Mouse (Mus musculus) thymus, adult 2 months (tissue): Measurements from ENCODE around the gene Terf2. TPM values are rescaled to one million over a fixed set of nuclear protein-coding genes. Genes with fewer than 3 reads are reported as not detected.

Source experiments
- DNase-seq: peaks from one replicate; pipeline ENCODE4 v3.0.0; 2021
- H3K27ac ChIP-seq: fragments of 200-500 bp; 2 replicates; pipeline ENCODE4 v1.5.1; 2012; ENCODE audit warnings: low read length, control low read depth; ENCODE audit not compliant: control insufficient read depth, insufficient read depth
- H3K27me3 ChIP-seq: fragments of 200-500 bp; 2 replicates; pipeline ENCODE4 v1.6.1; 2012; ENCODE audit warnings: mild to moderate bottlenecking, low read length, moderate library complexity, mixed read lengths; ENCODE audit not compliant: control insufficient read depth, insufficient read depth
- H3K36me3 ChIP-seq: fragments of 200-500 bp; 2 replicates; pipeline ENCODE4 v1.6.1; 2012; ENCODE audit warnings: mild to moderate bottlenecking, low read length, moderate library complexity; ENCODE audit not compliant: control insufficient read depth, insufficient read depth
- H3K4me1 ChIP-seq: fragments of 200-500 bp; replicated peaks from 2 replicates; pipeline ENCODE4 v1.6.1; 2012; ENCODE audit warnings: low read length; ENCODE audit not compliant: control insufficient read depth, insufficient read depth
- H3K4me3 ChIP-seq: fragments of 200-500 bp; 2 replicates; pipeline ENCODE4 v1.5.1; 2012; ENCODE audit warnings: mild to moderate bottlenecking, low read length, control low read depth, moderate library complexity; ENCODE audit not compliant: control insufficient read depth, insufficient read depth
- CTCF ChIP-seq: fragments of 200-500 bp; IDR thresholded peaks from 2 replicates; pipeline ENCODE4 v1.5.1; 2012; ENCODE audit warnings: mild to moderate bottlenecking, control low read depth, low read length, moderate library complexity, borderline replicate concordance; ENCODE audit not compliant: control insufficient read depth, poor library complexity, insufficient read depth; ENCODE audit errors: extremely low read depth
- POLR2A ChIP-seq: fragments of 200-500 bp; IDR thresholded peaks from 2 replicates; pipeline ENCODE4 v1.6.1; 2012; ENCODE audit warnings: mild to moderate bottlenecking, low read length, control low read depth, moderate library complexity; ENCODE audit not compliant: control insufficient read depth, poor library complexity, insufficient read depth; ENCODE audit errors: extremely low read depth
- WGBS: fragments of 180-500 bp; shearing (Covaris S2); methylation state at CpG from one replicate; pipeline ENCODE4 v1.1.7; 2018; 5-methylcytosine and 5-hydroxymethylcytosine counted together
- polyA plus RNA-seq: library from polyadenylated mRNA; depleted of rRNA; stranded (reverse); fragments of >200 nt; gene quantifications from 2 replicates; pipeline ENCODE4 v1.2.3, GENCODE M21; 2012

Gene Terf2
- polyA plus RNA-seq, 1 experiment = 30.9 TPM

DNA sequence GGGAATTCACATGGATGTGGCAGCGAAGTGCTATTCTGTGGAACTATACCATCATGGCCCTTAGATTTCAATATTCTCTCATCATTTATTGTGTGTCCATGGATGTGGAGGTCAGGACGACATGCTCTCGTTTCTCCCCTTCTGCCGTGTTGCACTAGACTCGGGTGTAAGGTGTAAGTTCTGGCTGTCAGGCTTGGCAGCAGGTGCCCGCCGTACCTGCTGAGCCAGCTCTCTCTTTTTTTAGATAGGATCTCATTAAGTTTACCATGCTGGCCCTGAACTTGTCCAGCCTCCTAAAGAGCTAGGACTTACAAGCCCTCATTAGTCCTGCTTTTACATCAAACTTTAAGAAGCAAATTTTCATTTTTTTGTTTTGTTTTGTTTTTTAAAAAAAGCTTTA lies 5.8 kb downstream of the Terf2 start:
- no peaks in the 10 kb centered on the region for H3K27me3 ChIP-seq
- H3K36me3 ChIP-seq = peaks cover 24% of the 10 kb centered on the region
- H3K4me1 ChIP-seq = peaks cover 2% of the 10 kb centered on the region; the same call in 1 of the 2 replicates
- no peak overlapping the region for H3K4me3 ChIP-seq
- H3K27ac ChIP-seq = no peak overlapping the region
- DNase-seq = no peak
- TF ChIP-seq POLR2A (no peak), CTCF (no peak)
- 98% methylated on average over 7 of the region's 7 CpGs for WGBS

DNA sequence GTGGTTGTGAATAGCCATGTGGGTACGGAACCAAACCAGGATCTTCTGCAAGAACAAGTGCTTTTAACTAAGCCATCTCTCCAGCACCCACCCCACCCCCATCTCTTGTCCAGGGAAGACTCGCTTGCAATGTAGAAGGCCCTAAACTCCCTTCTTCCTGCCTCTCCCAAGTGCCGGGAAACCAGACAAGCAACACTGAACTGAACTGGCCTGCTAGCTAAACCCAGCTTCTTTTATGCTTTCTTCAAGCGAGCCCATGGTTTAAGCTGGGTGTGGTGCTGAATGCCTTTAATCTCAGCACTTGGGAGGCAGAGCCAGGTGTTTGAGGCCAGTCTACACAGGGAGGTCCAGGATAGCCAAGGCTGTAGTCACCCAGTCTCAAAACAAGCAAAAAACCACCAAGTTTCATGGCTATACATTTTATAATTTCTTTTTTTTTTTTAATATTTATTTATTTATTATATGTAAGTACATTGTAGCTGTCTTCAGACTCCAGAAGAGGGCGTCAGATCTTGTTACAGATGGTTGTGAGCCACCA lies 7.8 kb downstream of the Terf2 start:
- no peak overlapping the region for H3K27ac ChIP-seq
- no peak for DNase-seq
- TF ChIP-seq CTCF = no peak
- no peaks in the 10 kb centered on the region for H3K4me1 ChIP-seq
- peaks cover 24% of the 10 kb centered on the region for H3K36me3 ChIP-seq
- no peak overlapping the region for H3K4me3 ChIP-seq
- H3K27me3 ChIP-seq = no peaks in the 10 kb centered on the region
- over 99% methylated on average over 5 of the region's 5 CpGs for WGBS

DNA sequence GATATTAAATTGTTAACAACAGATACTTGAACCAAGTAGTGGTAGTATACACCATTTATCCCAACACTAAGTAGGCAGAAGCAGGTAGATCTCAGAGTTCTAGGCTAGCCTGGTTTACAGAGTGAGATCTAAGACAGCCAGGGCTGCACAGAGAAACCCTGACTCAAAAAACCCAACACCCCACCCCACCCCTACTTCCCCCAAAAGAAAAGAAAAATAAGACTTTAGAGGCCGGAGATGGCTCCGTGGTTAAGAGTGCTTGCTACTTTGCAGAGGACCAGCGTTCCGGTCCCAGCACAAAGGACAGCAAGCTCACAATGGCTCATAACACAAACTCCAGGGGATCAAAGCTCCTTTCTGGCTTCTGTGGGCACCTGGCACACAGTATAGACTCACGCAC lies 10.3 kb downstream of the Terf2 start:
- WGBS = 95% methylated on average over 5 of the region's 5 CpGs
- no peak for DNase-seq
- TF ChIP-seq POLR2A = no peak
- TF ChIP-seq CTCF = no peak
- no peak overlapping the region for H3K27ac ChIP-seq
- H3K36me3 ChIP-seq = peaks cover 35% of the 10 kb centered on the region
- H3K27me3 ChIP-seq = no peaks in the 10 kb centered on the region
- H3K4me1 ChIP-seq = no peaks in the 10 kb centered on the region
- H3K4me3 ChIP-seq = no peak overlapping the region

DNA sequence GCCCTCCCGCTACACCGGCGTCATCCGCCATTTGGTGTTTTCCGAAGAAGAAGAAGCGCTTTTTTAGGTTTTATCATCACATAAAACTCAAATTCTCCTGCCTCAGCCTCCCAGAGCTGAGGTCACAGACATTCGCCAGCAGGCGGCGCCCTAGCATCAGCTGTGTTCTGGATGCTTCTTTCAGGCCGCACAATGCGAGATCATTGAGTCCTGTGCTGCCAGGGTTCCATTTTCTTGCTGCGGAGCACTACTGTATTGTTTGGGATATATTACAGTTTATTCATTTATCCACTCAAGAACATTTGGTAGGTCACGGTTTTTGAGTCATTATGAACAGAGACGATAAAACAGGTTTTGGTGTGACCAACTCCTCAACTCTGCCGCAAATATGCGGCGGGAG lies 11.0 kb downstream of the Terf2 start:
- Histone ChIP-seq H3K4me3 (no peak overlapping the region), H3K4me1 (no peaks in the 10 kb centered on the region), H3K27ac (no peak overlapping the region), H3K36me3 (peaks cover 35% of the 10 kb centered on the region), H3K27me3 (no peaks in the 10 kb centered on the region)
- WGBS = 98% methylated on average over 17 of the region's 17 CpGs
- DNase-seq = peak; percentile 35
- TF ChIP-seq POLR2A (no peak), CTCF (peak; percentile 69)

DNA sequence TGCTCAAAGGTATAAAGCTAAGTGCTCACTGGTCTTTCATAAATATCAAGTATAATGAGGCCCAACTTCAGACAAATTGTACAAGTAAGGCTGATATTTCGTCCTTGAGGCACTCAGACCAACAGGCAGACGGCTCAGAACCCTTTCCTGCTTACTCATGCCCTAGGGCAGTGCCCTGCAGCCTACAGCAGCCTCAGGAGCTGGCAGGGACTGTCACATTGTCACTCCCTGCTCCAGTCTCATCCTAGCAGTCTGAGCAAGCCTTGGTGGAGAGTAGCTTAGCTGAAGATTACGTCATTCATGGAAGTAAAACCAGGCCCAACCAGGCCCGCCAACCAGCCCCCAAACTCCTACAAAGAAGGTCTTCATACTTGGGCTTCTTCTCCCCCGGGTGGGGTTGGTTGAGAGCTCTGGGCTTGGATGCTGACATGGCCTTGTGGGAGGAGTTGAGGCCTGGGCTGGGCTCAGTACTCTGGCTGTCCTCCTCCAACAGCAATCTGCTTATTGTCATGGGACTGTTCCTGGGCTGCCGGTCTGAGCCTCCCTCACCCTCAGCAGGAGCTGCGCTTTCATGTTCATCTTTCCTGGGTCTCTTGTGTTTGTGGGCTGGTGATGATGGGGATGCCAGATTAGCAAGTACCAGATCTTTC lies 20.0 kb downstream of the Terf2 start:
- no peak for TF ChIP-seq POLR2A
- TF ChIP-seq CTCF = no peak
- WGBS = 91% methylated on average over 7 of the region's 7 CpGs
- Histone ChIP-seq H3K27me3 (no peaks in the 10 kb centered on the region), H3K27ac (no peak overlapping the region), H3K4me1 (no peaks in the 10 kb centered on the region), H3K4me3 (no peak overlapping the region), H3K36me3 (peaks cover 61% of the 10 kb centered on the region)
- no peak for DNase-seq

DNA sequence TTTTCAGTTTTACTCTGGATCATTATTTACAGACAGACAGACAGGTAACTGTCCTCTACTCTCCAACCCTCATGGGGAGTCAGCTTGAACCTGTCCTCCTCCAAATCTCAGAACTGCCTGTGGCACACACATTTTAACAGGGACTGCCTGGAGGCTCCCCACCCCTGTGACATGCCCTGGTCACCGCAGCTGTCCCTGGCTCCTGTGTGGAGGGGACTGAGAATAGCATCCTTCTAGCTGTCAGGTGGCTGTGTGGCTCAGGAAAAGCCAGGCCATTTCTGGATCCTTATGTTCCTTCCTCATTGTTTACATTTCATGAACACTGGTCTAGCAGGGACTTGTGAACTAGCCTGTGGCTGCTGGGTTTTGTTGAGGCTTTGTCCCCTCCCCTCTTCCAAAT lies 22.2 kb downstream of the Terf2 start:
- H3K27ac ChIP-seq = no peak overlapping the region
- H3K36me3 ChIP-seq = peaks cover 50% of the 10 kb centered on the region
- TF ChIP-seq CTCF (no peak), POLR2A (no peak)
- H3K27me3 ChIP-seq = no peaks in the 10 kb centered on the region
- H3K4me1 ChIP-seq = no peaks in the 10 kb centered on the region
- DNase-seq = no peak
- 96% methylated on average over 1 of the region's 1 CpGs for WGBS
- no peak overlapping the region for H3K4me3 ChIP-seq

DNA sequence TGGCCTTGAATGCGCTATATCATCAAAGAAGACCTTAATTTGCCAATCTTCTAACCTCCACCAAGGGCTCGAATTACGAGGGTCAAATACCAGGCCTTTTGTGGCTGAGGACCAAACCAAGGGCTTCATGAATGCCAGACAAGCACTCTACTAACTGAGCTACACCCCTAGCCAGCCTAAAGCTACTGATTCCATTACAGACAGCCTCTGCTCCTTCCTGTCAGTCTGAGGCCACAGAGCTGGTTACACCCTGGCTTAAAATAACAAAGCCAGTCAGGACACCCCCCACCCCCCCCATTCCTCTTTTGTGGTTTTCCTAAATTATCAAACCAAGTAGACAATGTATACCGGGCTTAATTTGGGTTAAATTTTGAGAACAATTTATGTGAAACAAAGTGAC lies 22.6 kb downstream of the Terf2 start:
- WGBS = 69% methylated on average over 4 of the region's 4 CpGs
- no peak overlapping the region for H3K4me3 ChIP-seq
- H3K4me1 ChIP-seq = no peaks in the 10 kb centered on the region
- H3K27me3 ChIP-seq = no peaks in the 10 kb centered on the region
- no peak overlapping the region for H3K27ac ChIP-seq
- no peak for DNase-seq
- H3K36me3 ChIP-seq = peaks cover 48% of the 10 kb centered on the region
- no peak for TF ChIP-seq POLR2A
- TF ChIP-seq CTCF = no peak
